ENCODE assay signal across 8 mouse cellular contexts in genomic region chr9:22116740-22117426, GRCm38 (mm10). TPM values are rescaled to one million over a fixed set of nuclear protein-coding genes. Genes with fewer than 3 reads are reported as not detected.
DNase-seq lines count a peak whose midpoint lies in the region; ATAC-seq lines count a peak whose summit lies in the region.

Gene Elof1 (minus strand): TSS chr9:22117172.

- H3K9ac ChIP-seq in kidney, embryonic 15.5 days = peak within 1 kb of the TSS; percentile 84

- peak; percentile 92 to 93 for DNase-seq in B cell, adult 2 months
- DNase-seq in brain, adult 2 months (ENCODE audit: low read depth, low spot score) = peak; percentile 99
- peak; percentile 98 for DNase-seq in heart, embryonic 10.5 days (ENCODE audit: low spot score)
- DNase-seq in liver = peak; percentile 97
- peak; percentile 93 to 94 for DNase-seq in spleen, postnatal 4 days (ENCODE audit: low spot score in 2 of 2)

- peak; percentile 91 for ATAC-seq in erythroblast, adult 5-6 weeks (replicated peaks; ENCODE audit: low FRiP score, poor library complexity, severe bottlenecking)
- ATAC-seq in kidney, embryonic 15.5 days (replicated peaks; ENCODE audit: low FRiP score) = peak; percentile 95
- peak; percentile 82 for ATAC-seq in monocyte, adult 5-6 weeks (replicated peaks; ENCODE audit: insufficient number of reproducible peaks, low FRiP score, low TSS enrichment, poor library complexity, severe bottlenecking)

- no peaks in the 10 kb centered on the region for H3K27me3 ChIP-seq in heart, embryonic 10.5 days (ENCODE audit: insufficient read depth, poor library complexity, severe bottlenecking)
- H3K27me3 ChIP-seq in kidney, embryonic 15.5 days = no peaks in the 10 kb centered on the region

- WGBS in heart, embryonic 10.5 days = under 1% methylated on average over 52 of the region's 52 CpGs
- WGBS in kidney, embryonic 15.5 days = under 1% methylated on average over 52 of the region's 52 CpGs

- H3K27ac ChIP-seq in heart, embryonic 10.5 days = peak within 1 kb of the TSS; percentile 92
- peak within 1 kb of the TSS; percentile 74 for H3K27ac ChIP-seq in kidney, embryonic 15.5 days

- H3K4me2 ChIP-seq in kidney, embryonic 15.5 days = peak within 1 kb of the TSS; percentile 70

- H3K4me1 ChIP-seq in heart, embryonic 10.5 days = peaks cover 15% of the 10 kb centered on the region
- peaks cover 16% of the 10 kb centered on the region for H3K4me1 ChIP-seq in kidney, embryonic 15.5 days

- H3K9me3 ChIP-seq in heart, embryonic 10.5 days = no peaks in the 10 kb centered on the region
- H3K9me3 ChIP-seq in kidney, embryonic 15.5 days (replicated peaks) = no peaks in the 10 kb centered on the region

- H3K4me3 ChIP-seq in heart, embryonic 10.5 days = peak within 1 kb of the TSS; percentile 94
- H3K4me3 ChIP-seq in kidney, embryonic 15.5 days (replicated peaks) = peak within 1 kb of the TSS; percentile 82

- H3K36me3 ChIP-seq in heart, embryonic 10.5 days = peaks cover 27% of the 10 kb centered on the region
- peaks cover 21% of the 10 kb centered on the region for H3K36me3 ChIP-seq in kidney, embryonic 15.5 days

RNA-seq across cellular contexts. Expression of gene Elof1, which starts in this region (rescaled TPM):
- 28.4 and 30.7 TPM in 2 replicates for total RNA-seq in erythroblast, adult 5-6 weeks (2015; ENCODE audit: low replicate concordance)
- 14.1 and 15.8 TPM in 2 replicates for total RNA-seq in erythroblast, adult 5-6 weeks (2017; ENCODE audit: low replicate concordance)
- polyA plus RNA-seq in heart, embryonic 10.5 days (2016; fragmentation: Nextera tagmentation; extraction: Ambion mirVana) = 149 and 176 TPM in 2 replicates
- polyA plus RNA-seq in kidney, embryonic 15.5 days (2015; fragmentation: Nextera tagmentation; extraction: Ambion mirVana) = 193 and 194 TPM in 2 replicates
- total RNA-seq in monocyte, adult 5-6 weeks (2017) = 22.0 to 30.4 TPM (median 24.7 TPM) in 3 replicates

Comparison
In these comparisons a context has a peak if more than half of its experiments do, and no peak if none do; other contexts are left out.
1. Peak in every context shown above with its lines: DNase-seq, ATAC-seq, H3K4me3 ChIP-seq and H3K27ac ChIP-seq.